ENCODE assay signal across 33 mouse cellular contexts in genomic region chr2:172966480-172966879, GRCm38 (mm10). TPM values are rescaled to one million over a fixed set of nuclear protein-coding genes. Genes with fewer than 3 reads are reported as not detected.
DNase-seq lines count a peak whose midpoint lies in the region; ATAC-seq and TF ChIP-seq lines count a peak whose summit lies in the region.
"Had no signal": no experiment of that assay in that cellular context is flagged by ENCODE, and none has a peak within 500 bp of the region (broad histone marks: within the 10 kb centered on the region; RNA-seq: fewer than 3 reads in every experiment).

No protein-coding gene starts in this region.

- no peak overlapping the region for H3K4me3 ChIP-seq in CH12.LX (replicated peaks in 1 of 3; ENCODE audit: low read depth in 2 of 3, low read length in 2 of 3, poor library complexity in 1 of 3)
- H3K4me3 ChIP-seq in midbrain, embryonic 13.5 days (replicated peaks) = no peak overlapping the region
- H3K4me3 ChIP-seq: embryonic facial prominence, embryonic 15.5 days; forebrain, embryonic 15.5 days; heart, embryonic 13.5 days; hindbrain, embryonic 12.5 days; limb, embryonic 12.5 days; midbrain, embryonic 12.5 days; neural tube, embryonic 12.5 days had no signal

- H3K36me3 ChIP-seq in CH12.LX (replicated peaks in 1 of 2; ENCODE audit: control insufficient read depth in 1 of 2, insufficient read depth in 1 of 2, low read length in 1 of 2) = no peaks in the 10 kb centered on the region
- no peaks in the 10 kb centered on the region for H3K36me3 ChIP-seq in splenic B cell, adult 2 months (ENCODE audit: control insufficient read depth, insufficient read depth, low read length, poor library complexity, severe bottlenecking)
- no peaks in the 10 kb centered on the region for H3K36me3 ChIP-seq in midbrain, embryonic 13.5 days
- H3K36me3 ChIP-seq: embryonic facial prominence, embryonic 15.5 days; forebrain, embryonic 15.5 days; heart, embryonic 13.5 days; hindbrain, embryonic 12.5 days; limb, embryonic 12.5 days; midbrain, embryonic 12.5 days; neural tube, embryonic 12.5 days had no signal

- TF ChIP-seq CTCF in CH12.LX (conservative IDR thresholded peaks at IDR 0.05 in 1 of 2, IDR thresholded peaks at IDR 0.05 in 1 of 2; ENCODE audit: low read depth in 2 of 2, low read length in 2 of 2) = no peak

- TF ChIP-seq EP300 in CH12.LX (IDR thresholded peaks at IDR 0.05; ENCODE audit: low read length) = peak; percentile 54

- in situ Hi-C loops in CH12.LX (cut with MboI; ENCODE audit: low pct_ligation_motif_present, low pct_unique_long_range_greater_than_20kb, low sequenced_read_pairs) = loop anchor here (10.0 kb wide), 1 partner anchor 132 kb away; no protein-coding TSS in a partner anchor

- dilution Hi-C loops in CH12.LX (cut with MboI; ENCODE audit: extremely low pct_ligation_motif_present, extremely low pct_unique_long_range_greater_than_20kb, low sequenced_read_pairs) = no loop called here

- peaks cover 10 to 18% of the 10 kb centered on the region in 2 experiments for H3K4me1 ChIP-seq in CH12.LX (ENCODE audit: control insufficient read depth in 1 of 2, insufficient read depth in 2 of 2)
- no peaks in the 10 kb centered on the region for H3K4me1 ChIP-seq in midbrain, embryonic 13.5 days (replicated peaks)
- H3K4me1 ChIP-seq: embryonic facial prominence, embryonic 15.5 days; forebrain, embryonic 15.5 days; midbrain, embryonic 12.5 days; neural tube, embryonic 12.5 days had no signal

- 77% methylated on average over 5 of the region's 5 CpGs for WGBS in midbrain, embryonic 13.5 days

- H3K79me2 ChIP-seq in CH12.LX (replicated peaks; ENCODE audit: control insufficient read depth, extremely low read depth, insufficient read depth, poor library complexity, severe bottlenecking) = no peaks in the 10 kb centered on the region

- DNase-seq in thymus, postnatal 0 days (ENCODE audit: low spot score) = peak; percentile 70
- DNase-seq in thymus, adult 18-20 months = no peak
- DNase-seq in CH12.LX (ENCODE audit: extremely low read depth) = peak; percentile 46
- peak; percentile 38 for DNase-seq in induced T-regulatory cell, adult 2 months (ENCODE audit: low read depth)
- DNase-seq in splenic B cell, adult 2 months (ENCODE audit: low read depth, low spot score) = peak; percentile 44
- no peak for DNase-seq in Muller cell, postnatal 12 days (ENCODE audit: inconsistent ontology term)
- no peak for DNase-seq in layer of hippocampus, adult 11-12 months (ENCODE audit: low spot score)
- DNase-seq: adrenal gland, adult 8-10 months; cerebellum, adult 18-20 months; cerebellum, postnatal 25 days; gastrocnemius, postnatal 10 days; heart, adult 11 months; heart, postnatal 14 days; kidney, adult 2 months; layer of hippocampus, postnatal 36 days; lung, adult 18-20 months; lung, postnatal 10 days; retina, postnatal 1 day; right cerebral cortex, postnatal 25 days; thymus, postnatal 25 days had no signal

- H3K4me2 ChIP-seq in CH12.LX (ENCODE audit: insufficient read depth, low read depth, poor library complexity, severe bottlenecking) = no peak overlapping the region
- H3K4me2 ChIP-seq in midbrain, embryonic 13.5 days (replicated peaks) = no peak overlapping the region
- H3K4me2 ChIP-seq: embryonic facial prominence, embryonic 15.5 days; forebrain, embryonic 15.5 days; heart, embryonic 13.5 days; hindbrain, embryonic 12.5 days; limb, embryonic 12.5 days; liver, embryonic 11.5 days; midbrain, embryonic 12.5 days; neural tube, embryonic 12.5 days had no signal

- TF ChIP-seq POLR2A in CH12.LX (IDR thresholded peaks at IDR 0.05; ENCODE audit: low read depth, low read length) = no peak

- no peak for ATAC-seq in midbrain, embryonic 13.5 days
- ATAC-seq: forebrain, embryonic 15.5 days; Patski had no signal

- H3K27me3 ChIP-seq in CH12.LX (replicated peaks) = peaks cover 2% of the 10 kb centered on the region
- H3K27me3 ChIP-seq in splenic B cell, adult 2 months (ENCODE audit: control insufficient read depth, insufficient read depth, low read length, poor library complexity, severe bottlenecking) = no peaks in the 10 kb centered on the region
- no peaks in the 10 kb centered on the region for H3K27me3 ChIP-seq in midbrain, embryonic 13.5 days
- H3K27me3 ChIP-seq: embryonic facial prominence, embryonic 15.5 days; forebrain, embryonic 15.5 days; hindbrain, embryonic 12.5 days; limb, embryonic 12.5 days; neural tube, embryonic 12.5 days; Patski had no signal

- TF ChIP-seq RAD21 in CH12.LX (IDR thresholded peaks at IDR 0.05; ENCODE audit: low read depth, low read length) = no peak

- H3K9me3 ChIP-seq in CH12.LX (replicated peaks; ENCODE audit: low read length) = no peaks in the 10 kb centered on the region
- H3K9me3 ChIP-seq in midbrain, embryonic 13.5 days = no peaks in the 10 kb centered on the region
- H3K9me3 ChIP-seq: embryonic facial prominence, embryonic 15.5 days; forebrain, embryonic 15.5 days; heart, embryonic 13.5 days; hindbrain, embryonic 12.5 days; limb, embryonic 12.5 days; midbrain, embryonic 12.5 days; neural tube, embryonic 12.5 days had no signal

- H3K27ac ChIP-seq in CH12.LX (ENCODE audit: insufficient read depth, low read depth) = no peak overlapping the region
- H3K27ac ChIP-seq in midbrain, embryonic 13.5 days = no peak overlapping the region
- H3K27ac ChIP-seq: embryonic facial prominence, embryonic 15.5 days; forebrain, embryonic 15.5 days; heart, embryonic 13.5 days; hindbrain, embryonic 12.5 days; kidney, postnatal 0 days; limb, embryonic 12.5 days; midbrain, embryonic 12.5 days; neural tube, embryonic 12.5 days had no signal

- H3K9ac ChIP-seq in CH12.LX (ENCODE audit: insufficient read depth, low read depth) = no peak overlapping the region
- H3K9ac ChIP-seq in midbrain, embryonic 13.5 days (replicated peaks) = no peak overlapping the region
- H3K9ac ChIP-seq: embryonic facial prominence, embryonic 15.5 days; forebrain, embryonic 15.5 days; heart, embryonic 13.5 days; hindbrain, embryonic 12.5 days; limb, embryonic 12.5 days; midbrain, embryonic 12.5 days; neural tube, embryonic 12.5 days had no signal

TF ChIP-seq in CH12.LX, 34 proteins besides CTCF, POLR2A, EP300 and RAD21:
- TF ChIP-seq TCF12 (IDR thresholded peaks at IDR 0.05; ENCODE audit: low read depth, low read length) (0 out of 2 replicates have a peak, but pooled peaks have one; percentile 20), HCFC1 (IDR thresholded peaks at IDR 0.05; ENCODE audit: low read depth, low read length) (peak; percentile 63), UBTF (IDR thresholded peaks at IDR 0.05; ENCODE audit: low read depth, low read length) (no peak), PAX5 (IDR thresholded peaks at IDR 0.05; ENCODE audit: low read length) (no peak), ETS1 (conservative IDR thresholded peaks at IDR 0.05; ENCODE audit: low read depth, low read length) (no peak), MAFK (IDR thresholded peaks at IDR 0.05; ENCODE audit: insufficient replicate concordance, low read length) (no peak), KAT2A (IDR thresholded peaks at IDR 0.05; ENCODE audit: insufficient replicate concordance, low read length) (no peak), CHD1 (IDR thresholded peaks at IDR 0.05; ENCODE audit: low read depth, low read length) (no peak), CHD2 (IDR thresholded peaks at IDR 0.05; ENCODE audit: low read length) (no peak), ZKSCAN1 (IDR thresholded peaks at IDR 0.05; ENCODE audit: borderline replicate concordance, low read depth, low read length) (no peak), RCOR1 (conservative IDR thresholded peaks at IDR 0.05; ENCODE audit: low read depth, low read length) (no peak), ELF1 (IDR thresholded peaks at IDR 0.05; ENCODE audit: low read depth, low read length) (peak; percentile 69), SMC3 (IDR thresholded peaks at IDR 0.05; ENCODE audit: low read depth, low read length) (no peak), JUN (IDR thresholded peaks at IDR 0.05; ENCODE audit: insufficient read depth, low read depth, low read length) (no peak), MEF2A (IDR thresholded peaks at IDR 0.05; ENCODE audit: borderline replicate concordance, low read depth, low read length) (no peak), MAX (IDR thresholded peaks at IDR 0.05; ENCODE audit: low read length) (no peak), MYC (IDR thresholded peaks at IDR 0.05; ENCODE audit: low read depth, low read length) (0 out of 2 replicates have a peak, but pooled peaks have one; percentile 23), TBP (conservative IDR thresholded peaks at IDR 0.05; ENCODE audit: low read depth, low read length) (no peak), E2F4 (IDR thresholded peaks at IDR 0.05; ENCODE audit: insufficient replicate concordance, low read depth, low read length) (no peak), MXI1 (IDR thresholded peaks at IDR 0.05; ENCODE audit: low read depth, low read length) (no peak), IRF4 (IDR thresholded peaks at IDR 0.05; ENCODE audit: low read depth, low read length) (peak; percentile 27; the same call in 1 of the 2 replicates)

RNA-seq across cellular contexts. Expression of gene Spo11, which starts 11.0 kb away (rescaled TPM):
- 66.2 and 75.4 TPM in 2 replicates for polyA plus RNA-seq in thymus, postnatal 0 days (2015; fragmentation: Nextera tagmentation; extraction: Ambion mirVana)
- total RNA-seq in CH12.LX (2012; rRNA removed) (0.13 and 0.34 TPM in 2 replicates), CH12.LX (2014; rRNA removed) (not detected in 2 replicates)
- 0.08 and 0.16 TPM in 2 replicates for polyA plus RNA-seq in CH12.LX (2012; ENCODE audit: insufficient read length, low read depth)
- polyA plus RNA-seq in midbrain, embryonic 13.5 days (2015; fragmentation: Nextera tagmentation; extraction: Ambion mirVana) = 0.53 and 0.61 TPM in 2 replicates
- total RNA-seq: adrenal gland, adult 8-10 months; gastrocnemius, postnatal 10 days; layer of hippocampus, adult 18-20 months; layer of hippocampus, postnatal 36 days had no signal
- polyA plus RNA-seq: C2C12; liver, embryonic 11.5 days had no signal

RNA-seq across cellular contexts. Expression of gene Bmp7, which starts 26.4 kb away (rescaled TPM):
- polyA plus RNA-seq in thymus, postnatal 0 days (2015; fragmentation: Nextera tagmentation; extraction: Ambion mirVana) = 7.7 and 8.1 TPM in 2 replicates
- total RNA-seq in CH12.LX (2012; rRNA removed) (0.34 and 0.47 TPM in 2 replicates), CH12.LX (2014; rRNA removed) (0.16 and 0.69 TPM in 2 replicates)
- polyA plus RNA-seq in CH12.LX (2012; ENCODE audit: insufficient read length, low read depth) = 0.31 and 0.51 TPM in 2 replicates
- polyA plus RNA-seq in midbrain, embryonic 13.5 days (2015; fragmentation: Nextera tagmentation; extraction: Ambion mirVana) = 9.1 and 12.6 TPM in 2 replicates

RNA-seq across cellular contexts. Expression of gene Rae1, which starts 33.4 kb away (rescaled TPM):
- polyA plus RNA-seq in thymus, postnatal 0 days (2015; fragmentation: Nextera tagmentation; extraction: Ambion mirVana) = 138 and 142 TPM in 2 replicates
- total RNA-seq in CH12.LX (2012; rRNA removed) (86.3 and 97.7 TPM in 2 replicates), CH12.LX (2014; rRNA removed) (114 and 115 TPM in 2 replicates)
- polyA plus RNA-seq in CH12.LX (2012; ENCODE audit: insufficient read length, low read depth) = 86.1 and 95.0 TPM in 2 replicates
- 121 TPM in 2 replicates for polyA plus RNA-seq in midbrain, embryonic 13.5 days (2015; fragmentation: Nextera tagmentation; extraction: Ambion mirVana)

RNA-seq across cellular contexts. Expression of gene Rbm38, which starts 53.8 kb away (rescaled TPM):
- polyA plus RNA-seq in thymus, postnatal 0 days (2015; fragmentation: Nextera tagmentation; extraction: Ambion mirVana) = 144 and 151 TPM in 2 replicates
- total RNA-seq in CH12.LX (2012; rRNA removed) (19.4 and 20.7 TPM in 2 replicates), CH12.LX (2014; rRNA removed) (11.3 and 14.4 TPM in 2 replicates)
- polyA plus RNA-seq in CH12.LX (2012; ENCODE audit: insufficient read length, low read depth) = 83.9 and 85.4 TPM in 2 replicates
- polyA plus RNA-seq in midbrain, embryonic 13.5 days (2015; fragmentation: Nextera tagmentation; extraction: Ambion mirVana) = 26.6 and 29.4 TPM in 2 replicates

Comparison
In these comparisons a context has a peak if more than half of its experiments do, and no peak if none do; other contexts are left out.
1. DNase-seq: peak in thymus, postnatal 0 days (single experiment), CH12.LX (single experiment), induced T-regulatory cell, adult 2 months (single experiment) and splenic B cell, adult 2 months (single experiment); none in thymus, adult 18-20 months (0 of 2), Muller cell, postnatal 12 days (single experiment) and layer of hippocampus, adult 11-12 months (single experiment).
2. RNA of gene Spo11, which starts 11.0 kb away (polyA plus RNA-seq): 66.2 to 75.4 TPM in thymus, postnatal 0 days; 0.53 to 0.61 TPM in midbrain, embryonic 13.5 days and 0.08 to 0.16 TPM in CH12.LX; every median in the first group is over 10 times any median in the second.